9 mouse cellular contexts compared by ENCODE assay signal in genomic region chr7:66387813-66388521, GRCm38 (mm10). TPM values are rescaled to one million over a fixed set of nuclear protein-coding genes. Genes with fewer than 3 reads are reported as not detected.
A peak's percentile ranks its signal among the peaks of the same experiment; 100 is the strongest.
DNase-seq lines count a peak whose midpoint lies in the region; ATAC-seq and TF ChIP-seq lines count a peak whose summit lies in the region.
"Had no signal": no experiment of that assay in that cellular context is flagged by ENCODE, and none has a peak within 500 bp of the region (broad histone marks: within the 10 kb centered on the region; RNA-seq: fewer than 3 reads in every experiment).

Gene Lrrk1 (minus strand): TSS chr7:66388350.

- H3K4me1 ChIP-seq in hindbrain, embryonic 11.5 days (replicated peaks; ENCODE audit: control insufficient read depth, insufficient read depth, low read length), result 0 out of 2 replicates have a peak, but pooled peaks cover 2% of the 10 kb centered on the region
- H3K4me1 ChIP-seq in limb, embryonic 14.5 days (ENCODE audit: control insufficient read depth, insufficient read depth, low read length), result peaks cover 17% of the 10 kb centered on the region
- H3K4me1 ChIP-seq in midbrain, embryonic 13.5 days (replicated peaks), result peaks cover 18% of the 10 kb centered on the region
- peaks cover 13% of the 10 kb centered on the region for H3K4me1 ChIP-seq in stomach, embryonic 15.5 days

- H3K9ac ChIP-seq in hindbrain, embryonic 11.5 days (ENCODE audit: low read depth, low read length), result peak within 1 kb of the TSS; percentile 60
- peak within 1 kb of the TSS; percentile 90 for H3K9ac ChIP-seq in limb, embryonic 14.5 days (ENCODE audit: low read depth, low read length, severe bottlenecking)
- peak within 1 kb of the TSS; percentile 66 for H3K9ac ChIP-seq in midbrain, embryonic 13.5 days (replicated peaks)
- peak within 1 kb of the TSS; percentile 55 for H3K9ac ChIP-seq in stomach, embryonic 15.5 days

- peak; percentile 79 for ATAC-seq in hindbrain, embryonic 11.5 days (ENCODE audit: low FRiP score)
- ATAC-seq in limb, embryonic 14.5 days (ENCODE audit: low FRiP score, low read depth), result peak; percentile 74; the same call in 1 of the 2 replicates
- ATAC-seq in midbrain, embryonic 13.5 days, result peak; percentile 85
- peak; percentile 75; the same call in 1 of the 2 replicates for ATAC-seq in stomach, embryonic 15.5 days (ENCODE audit: insufficient read depth, low FRiP score, low read depth)

- H3K9me3 ChIP-seq in hindbrain, embryonic 11.5 days (ENCODE audit: control insufficient read depth, low read length), result no peaks in the 10 kb centered on the region
- H3K9me3 ChIP-seq in limb, embryonic 14.5 days (ENCODE audit: control insufficient read depth, low read length), result no peaks in the 10 kb centered on the region
- H3K9me3 ChIP-seq in midbrain, embryonic 13.5 days, result no peaks in the 10 kb centered on the region
- no peaks in the 10 kb centered on the region for H3K9me3 ChIP-seq in stomach, embryonic 15.5 days

- peak within 1 kb of the TSS; percentile 99 for H3K4me2 ChIP-seq in hindbrain, embryonic 11.5 days (replicated peaks; ENCODE audit: low read depth, low read length)
- peak within 1 kb of the TSS; percentile 96 for H3K4me2 ChIP-seq in limb, embryonic 14.5 days (replicated peaks; ENCODE audit: low read depth, low read length, severe bottlenecking)
- peak within 1 kb of the TSS; percentile 93 for H3K4me2 ChIP-seq in midbrain, embryonic 13.5 days (replicated peaks)
- H3K4me2 ChIP-seq in stomach, embryonic 15.5 days, result peak within 1 kb of the TSS; percentile 91

- peak; percentile 61; the same call in 1 of the 2 replicates for TF ChIP-seq POLR2A in limb, embryonic 14.5 days (IDR thresholded peaks at IDR 0.05; ENCODE audit: borderline replicate concordance, extremely low read depth, insufficient read depth, insufficient read length)

- H3K27ac ChIP-seq in hindbrain, embryonic 11.5 days (ENCODE audit: low read depth, low read length), result no peak within 1 kb of the TSS
- H3K27ac ChIP-seq in limb, embryonic 14.5 days (replicated peaks; ENCODE audit: low read depth, low read length), result peak within 1 kb of the TSS; percentile 39
- H3K27ac ChIP-seq in midbrain, embryonic 13.5 days, result no peak within 1 kb of the TSS
- H3K27ac ChIP-seq in stomach, embryonic 15.5 days, result peak within 1 kb of the TSS; percentile 55

- WGBS in hindbrain, embryonic 11.5 days, result under 1% methylated on average over 69 of the region's 70 CpGs
- WGBS in limb, embryonic 14.5 days, result under 1% methylated on average over 39 of the region's 70 CpGs
- under 1% methylated on average over 68 of the region's 70 CpGs for WGBS in midbrain, embryonic 13.5 days
- WGBS in stomach, embryonic 15.5 days, result under 1% methylated on average over 70 of the region's 70 CpGs

- H3K36me3 ChIP-seq in hindbrain, embryonic 11.5 days (ENCODE audit: control insufficient read depth, insufficient read depth, low read length), result no peaks in the 10 kb centered on the region
- H3K36me3 ChIP-seq in limb, embryonic 14.5 days (ENCODE audit: control insufficient read depth, insufficient read depth, low read length), result no peaks in the 10 kb centered on the region
- H3K36me3 ChIP-seq in midbrain, embryonic 13.5 days, result no peaks in the 10 kb centered on the region
- no peaks in the 10 kb centered on the region for H3K36me3 ChIP-seq in stomach, embryonic 15.5 days
- H3K36me3 ChIP-seq: G1E had no signal

- peaks cover 7% of the 10 kb centered on the region; the same call in 1 of the 2 replicates for H3K27me3 ChIP-seq in hindbrain, embryonic 11.5 days (ENCODE audit: control insufficient read depth, insufficient read depth, low read length)
- no peaks in the 10 kb centered on the region for H3K27me3 ChIP-seq in limb, embryonic 14.5 days (ENCODE audit: control insufficient read depth, insufficient read depth, low read length)
- peaks cover 27% of the 10 kb centered on the region for H3K27me3 ChIP-seq in midbrain, embryonic 13.5 days
- H3K27me3 ChIP-seq in stomach, embryonic 15.5 days (replicated peaks), result no peaks in the 10 kb centered on the region

- peak within 1 kb of the TSS; percentile 55 for H3K4me3 ChIP-seq in hindbrain, embryonic 11.5 days (ENCODE audit: low read depth, low read length)
- H3K4me3 ChIP-seq in limb, embryonic 14.5 days (replicated peaks; ENCODE audit: low read length), result peak within 1 kb of the TSS; percentile 72
- peak within 1 kb of the TSS; percentile 50 for H3K4me3 ChIP-seq in midbrain, embryonic 13.5 days (replicated peaks)
- H3K4me3 ChIP-seq in stomach, embryonic 15.5 days (replicated peaks), result peak within 1 kb of the TSS; percentile 79

- DNase-seq in cerebellum, postnatal 25 days, result peak; percentile 15 to 32
- no peak for DNase-seq in cerebellum, adult 8-10 months
- DNase-seq in adrenal gland, postnatal 25 days, result peak; percentile 72
- DNase-seq in forelimb bud, embryonic 11.5 days (ENCODE audit: low read depth, low spot score), result peak; percentile 43
- DNase-seq in hindbrain, embryonic 11.5 days (ENCODE audit: low spot score), result peak; percentile 80
- DNase-seq in limb, embryonic 14.5 days (ENCODE audit: low spot score), result peak; percentile 26

RNA-seq across cellular contexts. Expression of gene Lrrk1, which starts in this region (rescaled TPM):
- total RNA-seq in adrenal gland, postnatal 25 days (2021), result 16.6 and 18.5 TPM in 2 replicates
- polyA plus RNA-seq in hindbrain, embryonic 11.5 days (2014; fragmentation: Nextera tagmentation; extraction: Ambion mirVana), result 2.9 and 3.2 TPM in 2 replicates
- 15.3 and 16.1 TPM in 2 replicates for polyA plus RNA-seq in limb, embryonic 14.5 days (2012; rRNA removed)
- 13.1 and 14.4 TPM in 2 replicates for polyA plus RNA-seq in limb, embryonic 14.5 days (2014; fragmentation: Nextera tagmentation; extraction: Ambion mirVana)
- 2.8 and 2.9 TPM in 2 replicates for polyA plus RNA-seq in midbrain, embryonic 13.5 days (2015; fragmentation: Nextera tagmentation; extraction: Ambion mirVana)
- 19.5 and 19.7 TPM in 2 replicates for polyA plus RNA-seq in stomach, embryonic 15.5 days (2015; fragmentation: Nextera tagmentation; extraction: Ambion mirVana)
- polyA plus RNA-seq: G1E had no signal

Comparison
In these comparisons a context has a peak if more than half of its experiments do, and no peak if none do; other contexts are left out.
1. H3K27ac ChIP-seq: peak in limb, embryonic 14.5 days (single experiment) and stomach, embryonic 15.5 days (single experiment); none in hindbrain, embryonic 11.5 days (single experiment) and midbrain, embryonic 13.5 days (single experiment).
2. Peak in every context shown above with its lines, with median percentiles within 50 percentile points of each other: ATAC-seq, H3K4me2 ChIP-seq, H3K4me3 ChIP-seq and H3K9ac ChIP-seq.